Mouse (Mus musculus) limb, embryonic 15.5 days (tissue): ENCODE measurements around the gene Sox13. TPM values are rescaled to one million over a fixed set of nuclear protein-coding genes. Genes with fewer than 3 reads are reported as not detected.

Experiments
- ATAC-seq: fragments of 200-750 bp; cut with Nextera tagmentation; 2 replicates; pipeline ENCODE4 v1.8.0; 2017; ENCODE audit warnings: low read depth, moderate TSS enrichment; ENCODE audit not compliant: insufficient number of reproducible peaks, low FRiP score, low TSS enrichment
- H3K27ac ChIP-seq: fragments of 300-500 bp; sonication (generic); 2 replicates; pipeline ENCODE4 v1.5.1; 2015; ENCODE audit warnings: moderate library complexity, mild to moderate bottlenecking, inconsistent platforms
- H3K27me3 ChIP-seq: fragments of 300-500 bp; sonication (generic); 2 replicates; pipeline ENCODE4 v1.6.1; 2015; ENCODE audit warnings: inconsistent platforms
- H3K36me3 ChIP-seq: fragments of 300-500 bp; sonication (generic); 2 replicates; pipeline ENCODE4 v1.6.1; 2015; ENCODE audit warnings: inconsistent platforms
- H3K4me1 ChIP-seq: fragments of 300-500 bp; sonication (generic); 2 replicates; pipeline ENCODE4 v1.6.1; 2015; ENCODE audit warnings: inconsistent platforms
- H3K4me2 ChIP-seq: fragments of 300-500 bp; sonication (generic); 2 replicates; pipeline ENCODE4 v1.6.1; 2015; ENCODE audit warnings: mild to moderate bottlenecking, inconsistent platforms
- H3K4me3 ChIP-seq: fragments of 300-500 bp; sonication (generic); 2 replicates; pipeline ENCODE4 v1.5.1; 2015; ENCODE audit warnings: mild to moderate bottlenecking, inconsistent platforms
- H3K9ac ChIP-seq: fragments of 300-500 bp; sonication (generic); 2 replicates; pipeline ENCODE4 v1.6.1; 2015; ENCODE audit warnings: inconsistent platforms
- H3K9me3 ChIP-seq: fragments of 300-500 bp; sonication (generic); 2 replicates; pipeline ENCODE4 v1.6.1; 2016; ENCODE audit warnings: inconsistent platforms
- WGBS: fragments of 180-500 bp; shearing (Covaris S2); methylation state at CpG from one replicate; pipeline ENCODE4 v1.1.7; 2015; 5-methylcytosine and 5-hydroxymethylcytosine counted together
- polyA plus RNA-seq: library from polyadenylated mRNA; unstranded; fragments of >200 nt; fragmentation: Nextera tagmentation; extraction: Ambion mirVana; gene quantifications from 2 replicates; pipeline ENCODE4 v1.2.1, GENCODE M21; 2015

Gene Sox13
- polyA plus RNA-seq, 1 experiment from 2014 or later: 4.1 TPM

GRCm38 (mm10) chr1:133423166-133423542 is 1.0 kb downstream of the Sox13 start:
- Histone ChIP-seq H3K9ac (peak overlapping the region; percentile 51), H3K4me2 (peak overlapping the region; percentile 99), H3K36me3 (no peaks in the 10 kb centered on the region), H3K9me3 (no peaks in the 10 kb centered on the region), H3K27ac (peak overlapping the region; percentile 78; the same call in 1 of the 2 replicates), H3K27me3 (peaks cover 21% of the 10 kb centered on the region), H3K4me3 (peak overlapping the region; percentile 58), H3K4me1 (peaks cover 19% of the 10 kb centered on the region)
- WGBS: under 1% methylated on average over 31 of the region's 31 CpGs
- no peak for ATAC-seq

- under 1% methylated on average over 29 of the region's 29 CpGs for WGBS
- peak overlapping the region; percentile 43; the same call in 1 of the 2 replicates for H3K27ac ChIP-seq
Measured at GRCm38 (mm10) chr1:133422615-133423161, 1.5 kb downstream of the Sox13 start.

GRCm38 (mm10) chr1:133421975-133422570 is 2.1 kb downstream of the Sox13 start:
- Histone ChIP-seq H3K4me3 (peak overlapping the region; percentile 58), H3K9ac (no peak overlapping the region), H3K4me1 (peaks cover 29% of the 10 kb centered on the region), H3K27me3 (peaks cover 22% of the 10 kb centered on the region), H3K36me3 (no peaks in the 10 kb centered on the region), H3K27ac (no peak overlapping the region), H3K9me3 (no peaks in the 10 kb centered on the region), H3K4me2 (peak overlapping the region; percentile 99)
- WGBS: 43% methylated on average over 16 of the region's 16 CpGs
- ATAC-seq: no peak

More at GRCm38 (mm10) chr1:133422615-133423161, 1.5 kb downstream of the Sox13 start:
- H3K36me3 ChIP-seq: no peaks in the 10 kb centered on the region
- peaks cover 23% of the 10 kb centered on the region for H3K4me1 ChIP-seq
- H3K9ac ChIP-seq: peak overlapping the region; percentile 51
- no peak for ATAC-seq
- peak overlapping the region; percentile 58 for H3K4me3 ChIP-seq
- peaks cover 22% of the 10 kb centered on the region for H3K27me3 ChIP-seq
- H3K9me3 ChIP-seq: no peaks in the 10 kb centered on the region
- H3K4me2 ChIP-seq: peak overlapping the region; percentile 99

GRCm38 (mm10) chr1:133421061-133421460 is 3.1 kb downstream of the Sox13 start:
- Histone ChIP-seq H3K4me2 (no peak overlapping the region), H3K9me3 (no peaks in the 10 kb centered on the region), H3K36me3 (no peaks in the 10 kb centered on the region), H3K4me1 (peaks cover 31% of the 10 kb centered on the region), H3K27me3 (peaks cover 22% of the 10 kb centered on the region), H3K9ac (no peak overlapping the region), H3K4me3 (no peak overlapping the region), H3K27ac (no peak overlapping the region)
- 48% methylated on average over 2 of the region's 2 CpGs for WGBS
- ATAC-seq: no peak

GRCm38 (mm10) chr1:133420491-133420890 is 3.7 kb downstream of the Sox13 start:
- Histone ChIP-seq H3K9ac (no peak overlapping the region), H3K27ac (no peak overlapping the region), H3K27me3 (peaks cover 22% of the 10 kb centered on the region), H3K9me3 (no peaks in the 10 kb centered on the region), H3K36me3 (no peaks in the 10 kb centered on the region), H3K4me3 (no peak overlapping the region), H3K4me2 (no peak overlapping the region), H3K4me1 (peaks cover 31% of the 10 kb centered on the region)
- WGBS: 35% methylated on average over 3 of the region's 3 CpGs
- ATAC-seq: no peak

GRCm38 (mm10) chr1:133419178-133419834 is 4.9 kb downstream of the Sox13 start:
- Histone ChIP-seq H3K9ac (no peak overlapping the region), H3K9me3 (no peaks in the 10 kb centered on the region), H3K27me3 (peaks cover 22% of the 10 kb centered on the region), H3K27ac (no peak overlapping the region), H3K4me2 (no peak overlapping the region), H3K36me3 (no peaks in the 10 kb centered on the region), H3K4me3 (no peak overlapping the region), H3K4me1 (peaks cover 36% of the 10 kb centered on the region)
- no peak for ATAC-seq
- WGBS: 74% methylated on average over 3 of the region's 3 CpGs

GRCm38 (mm10) chr1:133418164-133418800 is 5.9 kb downstream of the Sox13 start:
- Histone ChIP-seq H3K9me3 (no peaks in the 10 kb centered on the region), H3K27ac (no peak overlapping the region; the same call in 1 of the 2 replicates), H3K36me3 (no peaks in the 10 kb centered on the region), H3K4me1 (peaks cover 33% of the 10 kb centered on the region), H3K4me2 (peak overlapping the region; percentile 49), H3K4me3 (peak overlapping the region; percentile 32), H3K27me3 (peaks cover 22% of the 10 kb centered on the region), H3K9ac (no peak overlapping the region; the same call in 1 of the 2 replicates)
- WGBS: 13% methylated on average over 28 of the region's 28 CpGs
- ATAC-seq: no peak

GRCm38 (mm10) chr1:133417539-133417938 is 6.6 kb downstream of the Sox13 start:
- H3K4me1 ChIP-seq: peaks cover 32% of the 10 kb centered on the region
- no peak for ATAC-seq

GRCm38 (mm10) chr1:133417113-133417512 is 7.1 kb downstream of the Sox13 start:
- Histone ChIP-seq H3K4me1 (peaks cover 29% of the 10 kb centered on the region), H3K9me3 (no peaks in the 10 kb centered on the region), H3K4me2 (no peak overlapping the region), H3K27me3 (peaks cover 17% of the 10 kb centered on the region), H3K27ac (no peak overlapping the region), H3K4me3 (no peak overlapping the region), H3K9ac (no peak overlapping the region), H3K36me3 (no peaks in the 10 kb centered on the region)
- ATAC-seq: no peak
- 70% methylated on average over 3 of the region's 3 CpGs for WGBS

More at GRCm38 (mm10) chr1:133417539-133417938, 6.6 kb downstream of the Sox13 start:
- no peaks in the 10 kb centered on the region for H3K36me3 ChIP-seq
- no peak overlapping the region for H3K27ac ChIP-seq
- peaks cover 17% of the 10 kb centered on the region for H3K27me3 ChIP-seq
- peak overlapping the region; percentile 49; the same call in 1 of the 2 replicates for H3K4me2 ChIP-seq
- 71% methylated on average over 1 of the region's 1 CpGs for WGBS
- H3K4me3 ChIP-seq: no peak overlapping the region
- no peaks in the 10 kb centered on the region for H3K9me3 ChIP-seq
- no peak overlapping the region for H3K9ac ChIP-seq

- Histone ChIP-seq H3K36me3 (no peaks in the 10 kb centered on the region), H3K27ac (no peak overlapping the region), H3K27me3 (peaks cover 13% of the 10 kb centered on the region), H3K4me1 (peaks cover 29% of the 10 kb centered on the region), H3K4me3 (no peak overlapping the region), H3K9ac (no peak overlapping the region), H3K4me2 (no peak overlapping the region), H3K9me3 (no peaks in the 10 kb centered on the region)
- ATAC-seq: no peak
- WGBS: 86% methylated on average over 7 of the region's 7 CpGs
Measured at GRCm38 (mm10) chr1:133416472-133416871, 7.7 kb downstream of the Sox13 start.

- Histone ChIP-seq H3K9me3 (no peaks in the 10 kb centered on the region), H3K36me3 (no peaks in the 10 kb centered on the region), H3K27ac (no peak overlapping the region), H3K4me3 (no peak overlapping the region), H3K27me3 (peaks cover 5% of the 10 kb centered on the region; the same call in 1 of the 2 replicates), H3K9ac (no peak overlapping the region), H3K4me1 (peaks cover 29% of the 10 kb centered on the region), H3K4me2 (no peak overlapping the region)
- 72% methylated on average over 6 of the region's 6 CpGs for WGBS
- no peak for ATAC-seq
Measured at GRCm38 (mm10) chr1:133415505-133415904, 8.7 kb downstream of the Sox13 start.

- WGBS: 58% methylated on average over 7 of the region's 7 CpGs
- Histone ChIP-seq H3K36me3 (no peaks in the 10 kb centered on the region), H3K27me3 (0 out of 2 replicates have a peak, but pooled peaks cover 3% of the 10 kb centered on the region), H3K27ac (no peak overlapping the region), H3K9me3 (no peaks in the 10 kb centered on the region), H3K4me2 (no peak overlapping the region), H3K4me3 (no peak overlapping the region), H3K4me1 (peaks cover 29% of the 10 kb centered on the region), H3K9ac (no peak overlapping the region)
- ATAC-seq: no peak
Measured at GRCm38 (mm10) chr1:133415086-133415485, 9.1 kb downstream of the Sox13 start.
